Mouse (Mus musculus) kidney, adult 2 months (tissue): ENCODE measurements around the gene Cip2a.

Source experiments
- CTCF ChIP-seq: fragments of 200-500 bp; conservative IDR thresholded peaks from 2 replicates; pipeline ENCODE4 v1.5.1; 2011; ENCODE audit warnings: low read depth, mild to moderate bottlenecking, control low read depth, low read length, moderate library complexity, mixed read lengths; ENCODE audit not compliant: insufficient read depth, insufficient read length
- POLR2A ChIP-seq: fragments of 200-500 bp; IDR thresholded peaks from one replicate; pipeline ENCODE4 v1.6.1; 2011; ENCODE audit warnings: low read depth, low read length, control low read depth

DNA sequence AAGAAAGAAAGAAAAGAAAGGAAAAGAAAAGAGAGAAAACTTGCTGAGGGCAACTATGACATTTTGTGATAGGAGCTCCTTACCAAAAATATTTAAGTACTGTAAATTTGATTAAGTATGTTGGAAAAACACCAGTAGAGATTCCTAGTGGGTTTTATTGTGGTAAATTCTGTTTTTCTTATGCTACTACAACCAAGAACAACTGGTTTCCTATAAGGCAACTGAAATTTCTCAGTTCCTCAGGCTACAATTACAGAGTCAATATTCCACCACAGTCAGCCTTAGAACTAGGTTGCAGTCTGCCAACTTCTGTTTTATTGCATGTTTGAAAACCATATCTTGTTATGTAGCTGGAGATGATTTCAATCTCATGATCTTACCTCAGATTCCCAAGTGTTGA, 4.3 kb upstream of the Cip2a start:
- TF ChIP-seq POLR2A (no peak), CTCF (no peak)
